Comparison of ENCODE assay signal across 8 mouse cellular contexts in genomic region chr4:139597286-139598284, GRCm38 (mm10). TPM values are rescaled to one million over a fixed set of nuclear protein-coding genes. Genes with fewer than 3 reads are reported as not detected.
DNase-seq lines count a peak whose midpoint lies in the region; ATAC-seq and TF ChIP-seq lines count a peak whose summit lies in the region.

No protein-coding gene starts in this region.

- H3K27me3 ChIP-seq in kidney, postnatal 0 days (ENCODE audit: insufficient read depth, low read length) = no peaks in the 10 kb centered on the region
- H3K27me3 ChIP-seq in neural tube, embryonic 12.5 days (replicated peaks) = no peaks in the 10 kb centered on the region

- no peaks in the 10 kb centered on the region for H3K36me3 ChIP-seq in kidney, postnatal 0 days (ENCODE audit: insufficient read depth, low read length)
- H3K36me3 ChIP-seq in neural tube, embryonic 12.5 days = no peaks in the 10 kb centered on the region

- peak overlapping the region; percentile 49; the same call in 1 of the 2 replicates for H3K4me2 ChIP-seq in kidney, postnatal 0 days (ENCODE audit: low read length)
- H3K4me2 ChIP-seq in neural tube, embryonic 12.5 days (replicated peaks) = peak overlapping the region; percentile 50

- ATAC-seq in kidney, postnatal 0 days (replicated peaks; ENCODE audit: low FRiP score, low read depth) = no peak
- peak; percentile 27 for ATAC-seq in common myeloid progenitor, adult 5-6 weeks (replicated peaks; ENCODE audit: low read depth, poor library complexity, severe bottlenecking)
- ATAC-seq in neural tube, embryonic 12.5 days (ENCODE audit: low FRiP score, low read depth) = no peak

- no peak overlapping the region for H3K4me3 ChIP-seq in kidney, postnatal 0 days (replicated peaks; ENCODE audit: low read depth, low read length)
- H3K4me3 ChIP-seq in neural tube, embryonic 12.5 days = no peak overlapping the region

- no peak for DNase-seq in kidney, postnatal 0 days (ENCODE audit: low spot score)
- no peak for DNase-seq in kidney, postnatal 36 days
- DNase-seq in induced T-regulatory cell, adult 2 months (ENCODE audit: low read depth) = peak; percentile 81
- no peak for DNase-seq in right cerebral cortex, postnatal 4 days
- no peak for DNase-seq in embryo, embryonic 10.5 days (ENCODE audit: low spot score)
- no peak for DNase-seq in gastrocnemius, postnatal 14 days

- TF ChIP-seq CTCF in kidney, postnatal 0 days (IDR thresholded peaks at IDR 0.05; ENCODE audit: low read depth) = no peak

- 0 out of 2 replicates have a peak overlapping the region, but pooled peaks have one; percentile 19 for H3K9ac ChIP-seq in kidney, postnatal 0 days (ENCODE audit: low read depth, low read length)
- peak overlapping the region; percentile 33 for H3K9ac ChIP-seq in neural tube, embryonic 12.5 days

- intact Hi-C loops in gastrocnemius, postnatal 14 days (cut with DNase I; ENCODE audit: low total_unique reads) = no loop called here

- H3K4me1 ChIP-seq in kidney, postnatal 0 days (replicated peaks; ENCODE audit: insufficient read depth, low read length) = peaks cover 53% of the 10 kb centered on the region
- H3K4me1 ChIP-seq in neural tube, embryonic 12.5 days = peaks cover 72% of the 10 kb centered on the region

- WGBS in kidney, postnatal 0 days = 39% methylated on average over 20 of the region's 20 CpGs
- WGBS in neural tube, embryonic 12.5 days = 57% methylated on average over 20 of the region's 20 CpGs

- peak overlapping the region; percentile 92 for H3K27ac ChIP-seq in kidney, postnatal 0 days
- peak overlapping the region; percentile 58 for H3K27ac ChIP-seq in neural tube, embryonic 12.5 days

- H3K9me3 ChIP-seq in kidney, postnatal 0 days (replicated peaks; ENCODE audit: low read length) = no peaks in the 10 kb centered on the region
- no peaks in the 10 kb centered on the region for H3K9me3 ChIP-seq in neural tube, embryonic 12.5 days

RNA-seq across cellular contexts. Expression of gene Gm21969, which starts 5.4 kb away (rescaled TPM):
- 0.04 TPM in 1 of 2 replicates, not detected in the other for polyA plus RNA-seq in kidney, postnatal 0 days (2015; fragmentation: Nextera tagmentation; extraction: Ambion mirVana)
- total RNA-seq in common myeloid progenitor, adult 5-6 weeks (2017) = not detected in 2 replicates
- not detected in 2 replicates for polyA plus RNA-seq in neural tube, embryonic 12.5 days (2016; fragmentation: Nextera tagmentation; extraction: Ambion mirVana)
- not detected for total RNA-seq in gastrocnemius, postnatal 14 days (2021)

RNA-seq across cellular contexts. Expression of gene Aldh4a1, which starts 25.1 kb away (rescaled TPM):
- polyA plus RNA-seq in kidney, postnatal 0 days (2015; fragmentation: Nextera tagmentation; extraction: Ambion mirVana) = 91.0 and 106 TPM in 2 replicates
- 9.1 and 11.2 TPM in 2 replicates for total RNA-seq in common myeloid progenitor, adult 5-6 weeks (2017)
- polyA plus RNA-seq in neural tube, embryonic 12.5 days (2016; fragmentation: Nextera tagmentation; extraction: Ambion mirVana) = 20.4 and 21.6 TPM in 2 replicates
- 10 to 100 TPM; 45.0 to 47.7 TPM for total RNA-seq in gastrocnemius, postnatal 14 days (2021)

RNA-seq across cellular contexts. Expression of gene Tas1r2, which starts 55.8 kb away (rescaled TPM):
- polyA plus RNA-seq in kidney, postnatal 0 days (2015; fragmentation: Nextera tagmentation; extraction: Ambion mirVana) = not detected in 2 replicates
- total RNA-seq in common myeloid progenitor, adult 5-6 weeks (2017) = not detected in 2 replicates
- not detected in 2 replicates for polyA plus RNA-seq in neural tube, embryonic 12.5 days (2016; fragmentation: Nextera tagmentation; extraction: Ambion mirVana)
- not detected for total RNA-seq in gastrocnemius, postnatal 14 days (2021)
